ENCODE assay signal across 34 mouse cellular contexts in genomic region chr14:57484183-57484582, GRCm38 (mm10). TPM values are rescaled to one million over a fixed set of nuclear protein-coding genes. Genes with fewer than 3 reads are reported as not detected.
"Had no signal": no experiment of that assay in that cellular context is flagged by ENCODE, and none has a peak within 500 bp of the region (broad histone marks: within the 10 kb centered on the region; RNA-seq: fewer than 3 reads in every experiment).

No protein-coding gene starts in this region.

- H3K4me1 ChIP-seq: limb, embryonic 12.5 days; limb, embryonic 13.5 days; limb, embryonic 15.5 days; liver, embryonic 12.5 days; liver, embryonic 13.5 days; liver, embryonic 15.5 days; lung, embryonic 15.5 days; megakaryocyte, embryonic 14.5 days; midbrain, embryonic 10.5 days; midbrain, embryonic 12.5 days; midbrain, embryonic 13.5 days; midbrain, embryonic 15.5 days had no signal

- DNase-seq: left cerebral cortex, postnatal 4 days; liver; liver, embryonic 13.5 days; liver, postnatal 0 days; lung, adult 18-20 months; lung, adult 2 months; lung, embryonic 14.5 days; lung, postnatal 10 days; lung, postnatal 14 days; lung, postnatal 36 days; lung, postnatal 4 days; midbrain, embryonic 14.5 days had no signal

- H3K9ac ChIP-seq: limb, embryonic 12.5 days; limb, embryonic 13.5 days; limb, embryonic 15.5 days; liver, embryonic 12.5 days; liver, embryonic 13.5 days; liver, embryonic 14.5 days; liver, embryonic 15.5 days; liver, postnatal 0 days; lung, embryonic 14.5 days; lung, embryonic 15.5 days; midbrain, embryonic 12.5 days; midbrain, embryonic 13.5 days; midbrain, embryonic 15.5 days had no signal

- H3K27me3 ChIP-seq: limb, embryonic 12.5 days; limb, embryonic 13.5 days; limb, embryonic 15.5 days; liver, embryonic 12.5 days; liver, embryonic 13.5 days; liver, embryonic 15.5 days; lung, embryonic 15.5 days; megakaryocyte, embryonic 14.5 days; midbrain, embryonic 12.5 days; midbrain, embryonic 13.5 days; midbrain, embryonic 15.5 days had no signal

- H3K4me2 ChIP-seq: limb, embryonic 12.5 days; limb, embryonic 13.5 days; limb, embryonic 15.5 days; liver, embryonic 11.5 days; liver, embryonic 12.5 days; liver, embryonic 13.5 days; liver, embryonic 15.5 days; lung, embryonic 14.5 days; lung, embryonic 15.5 days; midbrain, embryonic 11.5 days; midbrain, embryonic 12.5 days; midbrain, embryonic 13.5 days; midbrain, embryonic 15.5 days had no signal

- H3K27ac ChIP-seq: left cerebral cortex, adult 2 months; limb, embryonic 12.5 days; limb, embryonic 13.5 days; limb, embryonic 15.5 days; liver, embryonic 12.5 days; liver, embryonic 13.5 days; liver, embryonic 14.5 days; liver, embryonic 15.5 days; lung, embryonic 15.5 days; macrophage; midbrain, embryonic 10.5 days; midbrain, embryonic 12.5 days; midbrain, embryonic 13.5 days; midbrain, embryonic 15.5 days had no signal

- H3K36me3 ChIP-seq: limb, embryonic 13.5 days; limb, embryonic 15.5 days; liver, embryonic 12.5 days; liver, embryonic 13.5 days; liver, embryonic 15.5 days; lung, embryonic 15.5 days; midbrain, embryonic 12.5 days; midbrain, embryonic 15.5 days had no signal

- H3K4me3 ChIP-seq: left cerebral cortex, adult 2 months; limb, embryonic 12.5 days; limb, embryonic 13.5 days; limb, embryonic 15.5 days; liver, embryonic 12.5 days; liver, embryonic 13.5 days; liver, embryonic 15.5 days; lung, embryonic 15.5 days; megakaryocyte, embryonic 14.5 days; midbrain, embryonic 10.5 days; midbrain, embryonic 12.5 days; midbrain, embryonic 13.5 days; midbrain, embryonic 15.5 days; myocyte had no signal

- H3K9me3 ChIP-seq: limb, embryonic 12.5 days; limb, embryonic 13.5 days; limb, embryonic 15.5 days; liver, embryonic 12.5 days; liver, embryonic 13.5 days; liver, embryonic 15.5 days; lung, embryonic 15.5 days; megakaryocyte, embryonic 14.5 days; midbrain, embryonic 10.5 days; midbrain, embryonic 12.5 days; midbrain, embryonic 13.5 days; midbrain, embryonic 15.5 days had no signal

RNA-seq across cellular contexts. Expression of gene Il17d, which starts 40.4 kb away (rescaled TPM):
- total RNA-seq: liver, adult 2 months; megakaryocyte progenitor cell, adult 5-6 weeks; megakaryocyte, adult 5-6 weeks; megakaryocyte-erythroid progenitor cell, adult 5-6 weeks; monocyte, adult 5-6 weeks had no signal
- polyA plus RNA-seq: macrophage had no signal
